Comparison of ENCODE assay signal across 7 mouse cellular contexts in genomic region chr7:38182962-38183687, GRCm38 (mm10). TPM values are rescaled to one million over a fixed set of nuclear protein-coding genes. Genes with fewer than 3 reads are reported as not detected.
DNase-seq lines count a peak whose midpoint lies in the region; ATAC-seq and TF ChIP-seq lines count a peak whose summit lies in the region.

Gene 1600014C10Rik, plus strand, starts transcription at chr7:38183217.

- no peaks in the 10 kb centered on the region for H3K9me3 ChIP-seq in MEL (replicated peaks; ENCODE audit: insufficient read depth, low read length)
- no peaks in the 10 kb centered on the region for H3K9me3 ChIP-seq in embryonic facial prominence, embryonic 12.5 days
- H3K9me3 ChIP-seq in kidney, embryonic 15.5 days (replicated peaks) = no peaks in the 10 kb centered on the region
- no peaks in the 10 kb centered on the region for H3K9me3 ChIP-seq in liver, embryonic 14.5 days (ENCODE audit: control insufficient read depth, low read length)

- TF ChIP-seq EP300 in MEL (IDR thresholded peaks at IDR 0.05; ENCODE audit: low read depth in 1 of 2, low read length in 2 of 2) = no peak
- TF ChIP-seq EP300 in liver, embryonic 14.5 days (IDR thresholded peaks at IDR 0.05; ENCODE audit: low read depth) = no peak

- H3K79me2 ChIP-seq in MEL (ENCODE audit: control insufficient read depth, insufficient read depth, low read length, poor library complexity) = peaks cover 2% of the 10 kb centered on the region; the same call in 1 of the 2 replicates

- TF ChIP-seq RAD21 in MEL (IDR thresholded peaks at IDR 0.05; ENCODE audit: low read depth, low read length) = no peak

- TF ChIP-seq POLR2A in MEL (IDR thresholded peaks at IDR 0.05; ENCODE audit: control insufficient read depth in 1 of 2, insufficient read depth in 1 of 2, low read depth in 1 of 2, low read length in 2 of 2, poor library complexity in 1 of 2) = peak in 1 of 2 experiments; percentile 73; a peak in 1 of 4 replicates
- no peak for TF ChIP-seq POLR2A in olfactory bulb, adult 2 months (IDR thresholded peaks at IDR 0.05; ENCODE audit: insufficient read depth, low read depth, low read length)

- peak within 1 kb of the TSS; percentile 67 for H3K27ac ChIP-seq in MEL (ENCODE audit: control insufficient read depth, low read depth, low read length)
- peak within 1 kb of the TSS; percentile 41 for H3K27ac ChIP-seq in embryonic facial prominence, embryonic 12.5 days
- H3K27ac ChIP-seq in kidney, embryonic 15.5 days = peak within 1 kb of the TSS; percentile 90
- peak within 1 kb of the TSS; percentile 26; the same call in 1 of the 2 replicates for H3K27ac ChIP-seq in liver, embryonic 14.5 days
- H3K27ac ChIP-seq in olfactory bulb, adult 2 months (ENCODE audit: insufficient read depth, low read depth, low read length) = peak within 1 kb of the TSS; percentile 77

- peak; percentile 59 for ATAC-seq in CD4-positive, CD25-positive, alpha-beta regulatory T cell, adult 4 months
- ATAC-seq in embryonic facial prominence, embryonic 12.5 days (ENCODE audit: insufficient number of reproducible peaks, insufficient read depth, low FRiP score, low TSS enrichment) = peak; percentile 61
- peak; percentile 44 for ATAC-seq in kidney, embryonic 15.5 days (replicated peaks; ENCODE audit: low FRiP score)
- peak; percentile 63 for ATAC-seq in liver, embryonic 14.5 days (ENCODE audit: insufficient read depth)

- H3K4me1 ChIP-seq in MEL (ENCODE audit: control insufficient read depth in 1 of 2, insufficient read depth in 2 of 2, low read length in 2 of 2) = peaks cover 2 to 6% of the 10 kb centered on the region in 2 experiments; a peak in 2 of 4 replicates
- H3K4me1 ChIP-seq in embryonic facial prominence, embryonic 12.5 days = peaks cover 11% of the 10 kb centered on the region
- peaks cover 17% of the 10 kb centered on the region for H3K4me1 ChIP-seq in kidney, embryonic 15.5 days
- peaks cover 0 to 7% of the 10 kb centered on the region in 2 experiments; a peak in 2 of 4 replicates for H3K4me1 ChIP-seq in liver, embryonic 14.5 days (replicated peaks; ENCODE audit: control insufficient read depth in 2 of 2, insufficient read depth in 2 of 2, low read length in 1 of 2)
- peaks cover 14% of the 10 kb centered on the region for H3K4me1 ChIP-seq in olfactory bulb, adult 2 months (ENCODE audit: control insufficient read depth, insufficient read depth, low read length)

- peak; percentile 78 for DNase-seq in MEL (ENCODE audit: low read depth, low spot score)
- DNase-seq in heart, adult 8-10 months (ENCODE audit: low spot score) = no peak
- peak in 1 of 3 experiments; percentile 40 for DNase-seq in liver, embryonic 14.5 days (ENCODE audit: low read depth in 3 of 3, low spot score in 3 of 3)

- TF ChIP-seq CTCF in MEL (IDR thresholded peaks at IDR 0.05 in 2 of 3, conservative IDR thresholded peaks at IDR 0.05 in 1 of 3; ENCODE audit: control insufficient read depth in 1 of 3, insufficient read depth in 1 of 3, low read depth in 2 of 3, low read length in 3 of 3, poor library complexity in 1 of 3, severe bottlenecking in 1 of 3) = no peak
- no peak for TF ChIP-seq CTCF in liver, embryonic 14.5 days (IDR thresholded peaks at IDR 0.05; ENCODE audit: low read depth)
- no peak for TF ChIP-seq CTCF in olfactory bulb, adult 2 months (IDR thresholded peaks at IDR 0.05; ENCODE audit: insufficient read depth, low read depth, low read length)

- H3K36me3 ChIP-seq in MEL (ENCODE audit: control insufficient read depth in 1 of 2, insufficient read depth in 2 of 2, low read length in 2 of 2) = peaks cover 0 to 5% of the 10 kb centered on the region in 2 experiments; a peak in 2 of 4 replicates
- no peaks in the 10 kb centered on the region for H3K36me3 ChIP-seq in embryonic facial prominence, embryonic 12.5 days
- no peaks in the 10 kb centered on the region for H3K36me3 ChIP-seq in kidney, embryonic 15.5 days
- no peaks in the 10 kb centered on the region for H3K36me3 ChIP-seq in liver, embryonic 14.5 days (replicated peaks; ENCODE audit: control insufficient read depth, insufficient read depth, low read depth)

- H3K4me2 ChIP-seq in embryonic facial prominence, embryonic 12.5 days (replicated peaks) = peak within 1 kb of the TSS; percentile 91
- H3K4me2 ChIP-seq in kidney, embryonic 15.5 days = peak within 1 kb of the TSS; percentile 91
- peak within 1 kb of the TSS; percentile 85 for H3K4me2 ChIP-seq in liver, embryonic 14.5 days (ENCODE audit: low read depth)

- peak within 1 kb of the TSS; percentile 75 to 93 for H3K4me3 ChIP-seq in MEL (ENCODE audit: control insufficient read depth in 1 of 2, insufficient read depth in 1 of 2, low read depth in 2 of 2, low read length in 2 of 2)
- peak within 1 kb of the TSS; percentile 64 for H3K4me3 ChIP-seq in embryonic facial prominence, embryonic 12.5 days
- peak within 1 kb of the TSS; percentile 73 for H3K4me3 ChIP-seq in kidney, embryonic 15.5 days (replicated peaks)
- peak within 1 kb of the TSS; percentile 61 to 70 for H3K4me3 ChIP-seq in liver, embryonic 14.5 days (ENCODE audit: insufficient read depth in 1 of 2, low read depth in 2 of 2, low read length in 2 of 2)
- H3K4me3 ChIP-seq in olfactory bulb, adult 2 months (ENCODE audit: insufficient read depth, low read depth, low read length) = peak within 1 kb of the TSS; percentile 64

- peak within 1 kb of the TSS; percentile 90 for H3K9ac ChIP-seq in MEL (ENCODE audit: control insufficient read depth, low read depth, low read length, poor library complexity, severe bottlenecking)
- H3K9ac ChIP-seq in embryonic facial prominence, embryonic 12.5 days = peak within 1 kb of the TSS; percentile 54
- H3K9ac ChIP-seq in kidney, embryonic 15.5 days = peak within 1 kb of the TSS; percentile 74
- H3K9ac ChIP-seq in liver, embryonic 14.5 days (replicated peaks) = peak within 1 kb of the TSS; percentile 57

- WGBS in embryonic facial prominence, embryonic 12.5 days = 4% methylated on average over 28 of the region's 28 CpGs
- WGBS in kidney, embryonic 15.5 days = 3% methylated on average over 28 of the region's 28 CpGs
- 3% methylated on average over 28 of the region's 28 CpGs for WGBS in liver, embryonic 14.5 days (ENCODE audit: insufficient replicate concordance)
- WGBS in olfactory bulb, adult 2 months = 6% methylated on average over 28 of the region's 28 CpGs

- no peaks in the 10 kb centered on the region for H3K27me3 ChIP-seq in MEL (ENCODE audit: control insufficient read depth in 1 of 2, insufficient read depth in 2 of 2, low read length in 2 of 2)
- H3K27me3 ChIP-seq in embryonic facial prominence, embryonic 12.5 days = no peaks in the 10 kb centered on the region
- H3K27me3 ChIP-seq in kidney, embryonic 15.5 days = no peaks in the 10 kb centered on the region
- H3K27me3 ChIP-seq in liver, embryonic 14.5 days (ENCODE audit: control insufficient read depth, insufficient read depth, low read length) = no peaks in the 10 kb centered on the region

TF ChIP-seq in MEL, 35 proteins besides CTCF, POLR2A, EP300 and RAD21 (continues in another document):
- TF ChIP-seq USF2 (IDR thresholded peaks at IDR 0.05; ENCODE audit: borderline replicate concordance in 1 of 2, insufficient read depth in 1 of 2, low read depth in 1 of 2, low read length in 2 of 2) (no peak), TBP (IDR thresholded peaks at IDR 0.05; ENCODE audit: low read depth, low read length) (0 out of 2 replicates have a peak, but pooled peaks have one; percentile 6), SIN3A (IDR thresholded peaks at IDR 0.05; ENCODE audit: low read length) (no peak), SMC3 (IDR thresholded peaks at IDR 0.05; ENCODE audit: low read depth, low read length) (no peak), CHD1 (IDR thresholded peaks at IDR 0.05; ENCODE audit: low read depth, low read length) (peak; percentile 11; the same call in 1 of the 2 replicates), HCFC1 (IDR thresholded peaks at IDR 0.05; ENCODE audit: low read depth, low read length) (no peak; the same call in 1 of the 2 replicates), ETS1 (IDR thresholded peaks at IDR 0.05; ENCODE audit: low read depth, low read length) (no peak), MAX (IDR thresholded peaks at IDR 0.05; ENCODE audit: low read length) (peak; percentile 22; the same call in 1 of the 2 replicates), NELFE (IDR thresholded peaks at IDR 0.05; ENCODE audit: low read depth, low read length) (no peak), NRF1 (IDR thresholded peaks at IDR 0.05; ENCODE audit: insufficient read depth, low read depth, low read length, poor library complexity, severe bottlenecking) (no peak), MAFK (IDR thresholded peaks at IDR 0.05; ENCODE audit: borderline replicate concordance, low read depth, low read length) (no peak), MAZ (IDR thresholded peaks at IDR 0.05; ENCODE audit: low read depth, low read length) (no peak; the same call in 1 of the 2 replicates), TCF12 (IDR thresholded peaks at IDR 0.05; ENCODE audit: low read depth, low read length) (no peak), CHD2 (IDR thresholded peaks at IDR 0.05; ENCODE audit: low read length) (no peak), RCOR1 (IDR thresholded peaks at IDR 0.05; ENCODE audit: low read depth, low read length) (no peak), USF1 (IDR thresholded peaks at IDR 0.05; ENCODE audit: low read depth, low read length) (no peak), POLR2AphosphoS5 (IDR thresholded peaks at IDR 0.05; ENCODE audit: borderline replicate concordance, low read depth, low read length) (no peak), ZMIZ1 (IDR thresholded peaks at IDR 0.05; ENCODE audit: low read depth, low read length) (no peak), GABPA (IDR thresholded peaks at IDR 0.05; ENCODE audit: low read depth, low read length) (no peak), POLR2AphosphoS2 (IDR thresholded peaks at IDR 0.05; ENCODE audit: low read length) (no peak), UBTF (IDR thresholded peaks at IDR 0.05; ENCODE audit: borderline replicate concordance, insufficient read depth, low read depth, low read length) (no peak)

RNA-seq across cellular contexts. Expression of gene 1600014C10Rik, which starts in this region (rescaled TPM):
- polyA plus RNA-seq in CD4-positive, CD25-positive, alpha-beta regulatory T cell, adult 4 months (2017; shearing (Covaris generic)) = 100 to 1,000 TPM; 152 to 193 TPM
- 9.0 and 10.2 TPM in 2 replicates for total RNA-seq in MEL (2012; rRNA removed)
- 10 to 100 TPM in 1 of 2 experiments, not detected in 1; 14.7 TPM for polyA plus RNA-seq in MEL (2012; ENCODE audit: insufficient read depth in 1 of 2, insufficient read length in 2 of 2, low read depth in 1 of 2, low replicate concordance in 2 of 2, missing spikeins in 1 of 2)
- polyA plus RNA-seq in embryonic facial prominence, embryonic 12.5 days (2016; fragmentation: Nextera tagmentation; extraction: Ambion mirVana) = 16.3 and 17.3 TPM in 2 replicates
- 10 to 100 TPM; 32.1 to 42.1 (median 37.4) TPM for total RNA-seq in heart, adult 8-10 months (2022)
- polyA plus RNA-seq in kidney, embryonic 15.5 days (2015; fragmentation: Nextera tagmentation; extraction: Ambion mirVana) = 14.5 and 17.4 TPM in 2 replicates
- polyA plus RNA-seq in liver, embryonic 14.5 days (2012; rRNA removed) = 3.6 and 4.7 TPM in 2 replicates
- polyA plus RNA-seq in liver, embryonic 14.5 days (2014; fragmentation: Nextera tagmentation; extraction: Ambion mirVana) = 10.3 and 11.2 TPM in 2 replicates
- polyA plus RNA-seq in olfactory bulb, adult 2 months (2012; ENCODE audit: insufficient read depth, insufficient read length, low replicate concordance, missing spikeins) = not detected in 2 replicates

Comparison
In these comparisons a context has a peak if more than half of its experiments do, and no peak if none do; other contexts are left out.
1. H3K27ac ChIP-seq: peak in every context shown above with its lines; median percentile 90 in kidney, embryonic 15.5 days; 77 in olfactory bulb, adult 2 months; 67 in MEL; 41 in embryonic facial prominence, embryonic 12.5 days; 26 in liver, embryonic 14.5 days.